Mouse (Mus musculus) heart, embryonic 12.5 days (tissue): Measurements from ENCODE around the gene Rims3. TPM values are rescaled to one million over a fixed set of nuclear protein-coding genes. Genes with fewer than 3 reads are reported as not detected.

Experiments
- ATAC-seq: fragments of 200-750 bp; cut with Nextera tagmentation; 2 replicates; pipeline ENCODE4 v1.8.0; 2017; ENCODE audit warnings: moderate TSS enrichment, moderate library complexity; ENCODE audit not compliant: insufficient number of reproducible peaks, low FRiP score
- H3K27ac ChIP-seq: fragments of 300-500 bp; sonication (generic); 2 replicates; pipeline ENCODE4 v1.5.1; 2016; ENCODE audit warnings: mild to moderate bottlenecking, moderate library complexity; ENCODE audit not compliant: poor library complexity, severe bottlenecking
- H3K27me3 ChIP-seq: fragments of 300-500 bp; sonication (generic); replicated peaks from 2 replicates; pipeline ENCODE4 v1.6.1; 2016; ENCODE audit warnings: mild to moderate bottlenecking, moderate library complexity
- H3K36me3 ChIP-seq: fragments of 300-500 bp; sonication (generic); 2 replicates; pipeline ENCODE4 v1.6.1; 2016; ENCODE audit warnings: mild to moderate bottlenecking, moderate library complexity
- H3K4me1 ChIP-seq: fragments of 300-500 bp; sonication (generic); replicated peaks from 2 replicates; pipeline ENCODE4 v1.6.1; 2016; ENCODE audit warnings: mild to moderate bottlenecking
- H3K4me2 ChIP-seq: fragments of 300-500 bp; sonication (generic); 2 replicates; pipeline ENCODE4 v1.6.1; 2016; ENCODE audit warnings: mild to moderate bottlenecking, moderate library complexity
- H3K4me3 ChIP-seq: fragments of 300-500 bp; sonication (generic); 2 replicates; pipeline ENCODE4 v1.5.1; 2016; ENCODE audit warnings: mild to moderate bottlenecking
- H3K9ac ChIP-seq: fragments of 300-500 bp; sonication (generic); 2 replicates; pipeline ENCODE4 v1.6.1; 2016; ENCODE audit warnings: mild to moderate bottlenecking, moderate library complexity
- H3K9me3 ChIP-seq: fragments of 300-500 bp; sonication (generic); replicated peaks from 2 replicates; pipeline ENCODE4 v1.6.1; 2016; ENCODE audit warnings: mild to moderate bottlenecking, moderate library complexity
- WGBS: fragments of 180-500 bp; shearing (Covaris S2); methylation state at CpG from one replicate; pipeline ENCODE4 v1.1.7; 2016; 5-methylcytosine and 5-hydroxymethylcytosine counted together
- polyA plus RNA-seq: library from polyadenylated mRNA; unstranded; fragments of >200 nt; fragmentation: Nextera tagmentation; extraction: Ambion mirVana; gene quantifications from 2 replicates; pipeline ENCODE4 v1.2.1, GENCODE M21; 2016

Gene Rims3
- polyA plus RNA-seq, 1 experiment from 2014 or later = 1.8 TPM

GRCm38 (mm10) chr4:120879386-120879785 lies 24.8 kb downstream of the Rims3 start:
- Histone ChIP-seq H3K9me3 (no peaks in the 10 kb centered on the region), H3K4me1 (no peaks in the 10 kb centered on the region), H3K27ac (no peak overlapping the region), H3K9ac (no peak overlapping the region), H3K4me3 (no peak overlapping the region), H3K4me2 (no peak overlapping the region), H3K36me3 (no peaks in the 10 kb centered on the region), H3K27me3 (0 out of 2 replicates have a peak, but pooled peaks cover 15% of the 10 kb centered on the region)
- 34% methylated on average over 4 of the region's 4 CpGs for WGBS
- no peak for ATAC-seq

GRCm38 (mm10) chr4:120880731-120881432 lies 26.3 kb downstream of the Rims3 start:
- ATAC-seq = no peak
- Histone ChIP-seq H3K27ac (no peak overlapping the region), H3K9ac (no peak overlapping the region), H3K27me3 (0 out of 2 replicates have a peak, but pooled peaks cover 9% of the 10 kb centered on the region), H3K36me3 (no peaks in the 10 kb centered on the region), H3K9me3 (no peaks in the 10 kb centered on the region), H3K4me1 (peaks cover 9% of the 10 kb centered on the region), H3K4me2 (no peak overlapping the region), H3K4me3 (no peak overlapping the region)
- WGBS = 38% methylated on average over 6 of the region's 6 CpGs

- Histone ChIP-seq H3K9me3 (no peaks in the 10 kb centered on the region), H3K27me3 (peaks cover 14% of the 10 kb centered on the region), H3K9ac (no peak overlapping the region), H3K4me3 (no peak overlapping the region), H3K27ac (no peak overlapping the region), H3K4me2 (no peak overlapping the region), H3K36me3 (no peaks in the 10 kb centered on the region), H3K4me1 (peaks cover 14% of the 10 kb centered on the region)
- ATAC-seq = no peak
- WGBS = 49% methylated on average over 5 of the region's 5 CpGs
These were observed 27.5 kb downstream of the Rims3 start for GRCm38 (mm10) chr4:120882002-120882625.

DNA sequence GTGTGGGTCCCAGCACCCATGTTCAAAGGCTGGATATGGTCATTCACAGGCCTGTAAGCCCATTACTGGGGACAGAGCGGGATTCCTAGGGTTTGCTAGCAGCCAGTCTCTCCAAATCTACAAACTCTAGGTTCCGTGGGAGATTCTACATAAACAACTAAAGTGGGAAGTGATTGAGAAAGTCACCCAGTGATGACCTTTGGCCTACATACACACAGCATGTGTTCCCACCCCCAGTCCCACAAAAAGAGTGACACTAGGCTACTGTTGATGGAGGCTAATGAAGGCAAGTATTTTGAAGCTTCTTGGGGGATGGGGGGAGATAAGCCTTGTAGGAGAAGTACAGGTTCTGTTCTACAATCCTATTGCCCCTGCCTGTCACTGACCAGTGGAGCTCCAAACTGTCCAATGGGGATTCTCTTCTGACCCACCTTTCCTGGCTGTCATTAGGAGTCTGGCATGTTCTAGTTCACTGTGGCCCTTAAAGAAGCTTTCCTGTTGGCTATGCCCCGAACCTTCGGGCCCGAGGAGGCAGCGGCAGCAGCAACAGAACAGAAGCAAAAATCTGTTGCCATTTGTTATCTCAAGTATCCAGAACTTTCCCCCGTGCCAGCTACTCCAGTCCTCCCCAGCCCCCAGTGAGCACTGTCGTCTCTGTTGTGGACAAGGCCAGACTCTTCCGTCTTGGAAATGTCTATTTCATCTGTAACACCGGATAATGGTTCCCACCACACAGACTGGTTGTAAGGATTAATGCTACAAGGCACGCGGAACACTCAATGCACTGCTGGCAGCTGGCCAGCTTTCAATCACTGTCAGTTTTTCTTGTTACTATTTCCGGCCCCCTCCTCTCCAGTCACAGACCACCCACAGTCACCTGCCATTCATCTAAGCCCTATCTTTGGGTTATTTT lies 30.8 kb downstream of the Rims3 start:
- Histone ChIP-seq H3K4me2 (peak overlapping the region; percentile 51), H3K4me3 (no peak overlapping the region), H3K36me3 (no peaks in the 10 kb centered on the region), H3K9me3 (no peaks in the 10 kb centered on the region), H3K4me1 (peaks cover 14% of the 10 kb centered on the region), H3K27me3 (peaks cover 16% of the 10 kb centered on the region), H3K27ac (0 out of 2 replicates have a peak overlapping the region, but pooled peaks have one; percentile 1), H3K9ac (no peak overlapping the region)
- WGBS = 20% methylated on average over 13 of the region's 13 CpGs
- ATAC-seq = no peak

GRCm38 (mm10) chr4:120886131-120886530 lies 31.5 kb downstream of the Rims3 start:
- no peak for ATAC-seq
- H3K27ac ChIP-seq = no peak overlapping the region
- peak overlapping the region; percentile 51 for H3K4me2 ChIP-seq
- peaks cover 16% of the 10 kb centered on the region for H3K27me3 ChIP-seq
- H3K9me3 ChIP-seq = no peaks in the 10 kb centered on the region
- H3K36me3 ChIP-seq = no peaks in the 10 kb centered on the region
- no peak overlapping the region for H3K9ac ChIP-seq
- peaks cover 14% of the 10 kb centered on the region for H3K4me1 ChIP-seq
- WGBS = 11% methylated on average over 4 of the region's 4 CpGs
- H3K4me3 ChIP-seq = no peak overlapping the region

GRCm38 (mm10) chr4:120886811-120887210 lies 32.2 kb downstream of the Rims3 start:
- Histone ChIP-seq H3K4me1 (peaks cover 14% of the 10 kb centered on the region), H3K9me3 (no peaks in the 10 kb centered on the region), H3K27me3 (peaks cover 19% of the 10 kb centered on the region), H3K27ac (no peak overlapping the region), H3K4me2 (no peak overlapping the region), H3K36me3 (no peaks in the 10 kb centered on the region), H3K9ac (no peak overlapping the region), H3K4me3 (no peak overlapping the region)
- no peak for ATAC-seq
- 79% methylated on average over 5 of the region's 5 CpGs for WGBS

DNA sequence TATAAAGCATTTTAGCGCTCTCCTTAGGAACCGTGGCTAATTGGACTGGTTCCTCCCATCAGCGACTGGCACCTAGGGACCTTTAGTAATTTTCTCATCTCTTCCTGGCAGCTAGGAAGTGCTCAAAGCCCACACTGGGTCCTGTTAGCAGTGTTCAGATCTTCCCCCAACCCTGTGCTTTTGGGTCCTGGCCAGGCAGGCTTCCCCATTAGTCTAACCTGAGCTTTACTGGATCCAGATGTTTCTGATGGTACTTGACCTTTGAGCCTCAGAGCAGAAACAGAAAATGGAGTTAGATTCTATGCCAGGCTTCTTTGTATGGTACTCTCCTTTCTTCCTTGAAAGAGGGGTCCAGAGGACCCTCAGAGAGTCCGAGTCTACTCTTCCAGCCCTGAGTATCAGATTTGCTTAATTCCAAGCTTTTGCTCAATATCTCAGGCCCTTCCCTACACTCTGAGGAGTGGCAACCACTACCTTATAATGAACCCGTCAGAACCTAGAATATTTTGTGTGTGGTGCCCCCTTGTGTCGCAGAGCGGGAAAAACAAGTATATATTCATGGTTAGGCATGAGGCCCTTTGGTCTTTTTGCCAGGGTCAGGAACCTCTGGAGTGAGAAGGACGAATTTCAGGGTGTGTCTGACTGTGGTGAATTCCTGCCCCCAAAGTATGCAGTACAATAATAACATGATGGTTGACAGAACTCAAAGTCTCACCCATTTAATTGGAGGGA lies 32.9 kb downstream of the Rims3 start:
- WGBS = 31% methylated on average over 8 of the region's 8 CpGs
- no peak for ATAC-seq
- H3K4me1 ChIP-seq = peaks cover 14% of the 10 kb centered on the region
- no peak overlapping the region for H3K4me3 ChIP-seq
- no peak overlapping the region for H3K4me2 ChIP-seq
- no peaks in the 10 kb centered on the region for H3K9me3 ChIP-seq
- H3K36me3 ChIP-seq = no peaks in the 10 kb centered on the region
- H3K27ac ChIP-seq = no peak overlapping the region
- H3K27me3 ChIP-seq = peaks cover 25% of the 10 kb centered on the region
- no peak overlapping the region for H3K9ac ChIP-seq

DNA sequence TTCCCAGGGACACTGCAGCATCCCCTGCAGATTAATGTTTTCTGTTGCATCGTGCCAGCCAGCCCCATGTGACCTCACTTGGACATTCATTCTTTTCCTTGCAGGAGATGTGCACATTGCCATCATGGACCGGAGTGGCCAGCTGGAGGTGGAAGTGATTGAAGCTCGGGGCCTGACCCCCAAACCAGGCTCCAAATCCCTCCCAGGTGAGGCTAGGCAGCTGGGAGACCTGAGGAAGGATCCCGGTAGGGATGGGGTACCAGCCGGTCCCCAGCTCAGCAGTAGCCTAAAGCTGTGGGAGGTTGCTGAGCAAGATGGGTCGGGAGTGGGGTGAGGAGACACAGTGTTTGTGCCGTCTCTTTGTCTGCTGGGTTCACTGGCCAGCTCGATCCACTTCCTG lies 34.3 kb downstream of the Rims3 start:
- Histone ChIP-seq H3K4me1 (peaks cover 14% of the 10 kb centered on the region), H3K27me3 (peaks cover 25% of the 10 kb centered on the region), H3K4me3 (no peak overlapping the region), H3K36me3 (no peaks in the 10 kb centered on the region), H3K9ac (no peak overlapping the region), H3K4me2 (no peak overlapping the region), H3K27ac (no peak overlapping the region), H3K9me3 (no peaks in the 10 kb centered on the region)
- ATAC-seq = no peak
- 66% methylated on average over 8 of the region's 8 CpGs for WGBS

DNA sequence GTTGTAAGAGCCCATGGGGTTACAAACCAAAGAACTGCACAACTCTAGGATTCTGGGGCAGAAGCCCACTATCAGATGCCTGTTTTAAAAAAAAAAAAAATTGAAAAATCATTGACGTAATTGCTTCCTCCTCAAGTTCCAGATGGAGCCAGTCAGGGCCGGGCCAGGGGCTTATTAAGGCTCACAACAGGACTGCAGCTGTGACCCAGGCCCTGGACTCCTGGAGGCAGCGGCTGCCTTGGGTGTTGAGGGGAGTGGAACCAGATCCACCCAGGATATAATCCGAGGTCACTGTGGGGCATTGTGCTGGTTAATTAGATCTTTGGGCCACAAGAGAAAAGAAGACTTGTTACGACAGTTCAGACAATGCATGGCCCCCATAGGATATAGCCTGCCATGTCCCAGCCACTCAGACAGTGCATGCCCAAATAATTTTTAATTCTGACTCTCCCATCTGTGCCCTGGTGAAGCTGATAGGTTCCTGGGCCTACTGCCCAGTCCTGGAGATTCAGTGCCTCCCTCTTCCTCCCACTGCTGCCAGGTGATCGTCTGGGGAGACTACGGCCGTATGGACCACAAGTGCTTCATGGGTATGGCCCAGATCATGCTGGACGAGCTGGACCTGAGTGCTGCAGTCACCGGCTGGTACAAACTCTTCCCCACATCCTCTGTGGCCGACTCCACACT lies 36.3 kb downstream of the Rims3 start:
- Histone ChIP-seq H3K4me2 (no peak overlapping the region), H3K27ac (no peak overlapping the region), H3K4me3 (no peak overlapping the region), H3K36me3 (no peaks in the 10 kb centered on the region), H3K27me3 (peaks cover 38% of the 10 kb centered on the region), H3K9me3 (no peaks in the 10 kb centered on the region), H3K4me1 (peaks cover 4% of the 10 kb centered on the region), H3K9ac (no peak overlapping the region)
- 72% methylated on average over 11 of the region's 11 CpGs for WGBS
- no peak for ATAC-seq

- no peaks in the 10 kb centered on the region for H3K9me3 ChIP-seq
- H3K36me3 ChIP-seq = no peaks in the 10 kb centered on the region
- ATAC-seq = no peak
- H3K27me3 ChIP-seq = peaks cover 36% of the 10 kb centered on the region
- H3K4me1 ChIP-seq = no peaks in the 10 kb centered on the region
- no peak overlapping the region for H3K4me2 ChIP-seq
- H3K27ac ChIP-seq = no peak overlapping the region
- no peak overlapping the region for H3K4me3 ChIP-seq
- H3K9ac ChIP-seq = no peak overlapping the region
These were observed 37.3 kb downstream of the Rims3 start for GRCm38 (mm10) chr4:120891960-120892359.
